Mouse (Mus musculus) layer of hippocampus, adult 6 months (tissue): Measurements from ENCODE around the gene Galk1. TPM values are rescaled to one million over a fixed set of nuclear protein-coding genes. Genes with fewer than 3 reads are reported as not detected.

ENCODE experiments used
- long read RNA-seq, 2 experiments: library from polyadenylated mRNA; unstranded; transcript quantifications; one replicate each; pipeline ENCODE4 v2.0.0; 2019 to 2020
- polyA plus RNA-seq: library from polyadenylated mRNA; unstranded; fragments of <200 nt; fragmentation: Nextera tagmentation; gene quantifications from 2 replicates; pipeline ENCODE4 v1.2.3, GENCODE M21; 2021

Galk1 gene
- 24.3 and 24.9 TPM in 2 replicates for polyA plus RNA-seq
- long read RNA-seq, experiment 1, transcript Galk1-201 (8 exons, 1,406 nt), result major isoform, 31 of 35 reads
- long read RNA-seq, experiment 1, partial matches to known transcripts, result 1 of 35 reads
- long read RNA-seq, experiment 1, other reads (novel, unspliced or antisense), result 3 of 35 reads
- long read RNA-seq, experiment 2, transcript Galk1-201 (8 exons, 1,406 nt), result major isoform, 51 of 53 reads
- long read RNA-seq, experiment 2, partial matches to known transcripts, result 0 of 53 reads
- long read RNA-seq, experiment 2, other reads (novel, unspliced or antisense), result 2 of 53 reads

DNA sequence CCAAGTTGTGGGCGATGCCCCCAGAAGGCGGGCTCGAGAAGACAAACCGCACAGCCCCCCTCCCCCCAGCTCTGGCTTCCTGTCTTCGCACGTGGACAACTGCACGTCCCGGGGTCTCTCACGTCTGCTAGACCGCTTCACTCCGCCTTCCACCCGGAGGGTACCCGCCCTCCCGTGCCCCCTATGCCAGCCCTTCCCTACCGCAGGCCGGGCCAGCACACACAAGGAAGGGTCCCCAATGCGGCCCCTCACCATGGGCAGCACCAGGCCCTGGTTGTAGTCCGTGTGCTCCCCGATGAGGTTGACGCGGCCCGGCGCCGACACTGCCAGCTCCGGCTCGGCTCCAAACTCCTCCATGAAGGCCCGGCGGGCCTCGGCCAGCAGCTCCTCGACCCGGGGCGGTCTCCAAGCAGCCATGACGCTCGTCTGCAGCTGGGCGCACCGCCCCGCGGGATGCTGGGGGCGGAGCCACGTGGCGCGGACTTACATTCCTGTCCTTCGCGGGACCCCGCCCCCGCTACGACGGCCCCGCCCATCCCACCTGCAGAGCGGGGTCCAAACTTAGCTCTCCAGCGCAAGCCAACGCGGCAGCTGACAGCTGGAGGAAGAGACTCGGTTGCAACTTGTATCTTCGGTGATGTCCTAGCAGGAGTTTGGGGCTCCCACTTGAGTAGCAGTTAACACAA is at the start of gene Galk1:
TSS of gene Galk1 (minus strand) at position 458 of the 686 bp plus-strand sequence.

GRCm38 (mm10) chr11:116030088-116030897 is 17.8 kb upstream of the Galk1 start, which contains the start of gene Unk:
Gene Unk (plus strand): TSS chr11:116030322.

GRCm38 (mm10) chr11:116027756-116028155 is 15.2 kb upstream of the Galk1 start, which contains the start of gene H3f3b:
Gene H3f3b (minus strand): TSS chr11:116027962.

DNA sequence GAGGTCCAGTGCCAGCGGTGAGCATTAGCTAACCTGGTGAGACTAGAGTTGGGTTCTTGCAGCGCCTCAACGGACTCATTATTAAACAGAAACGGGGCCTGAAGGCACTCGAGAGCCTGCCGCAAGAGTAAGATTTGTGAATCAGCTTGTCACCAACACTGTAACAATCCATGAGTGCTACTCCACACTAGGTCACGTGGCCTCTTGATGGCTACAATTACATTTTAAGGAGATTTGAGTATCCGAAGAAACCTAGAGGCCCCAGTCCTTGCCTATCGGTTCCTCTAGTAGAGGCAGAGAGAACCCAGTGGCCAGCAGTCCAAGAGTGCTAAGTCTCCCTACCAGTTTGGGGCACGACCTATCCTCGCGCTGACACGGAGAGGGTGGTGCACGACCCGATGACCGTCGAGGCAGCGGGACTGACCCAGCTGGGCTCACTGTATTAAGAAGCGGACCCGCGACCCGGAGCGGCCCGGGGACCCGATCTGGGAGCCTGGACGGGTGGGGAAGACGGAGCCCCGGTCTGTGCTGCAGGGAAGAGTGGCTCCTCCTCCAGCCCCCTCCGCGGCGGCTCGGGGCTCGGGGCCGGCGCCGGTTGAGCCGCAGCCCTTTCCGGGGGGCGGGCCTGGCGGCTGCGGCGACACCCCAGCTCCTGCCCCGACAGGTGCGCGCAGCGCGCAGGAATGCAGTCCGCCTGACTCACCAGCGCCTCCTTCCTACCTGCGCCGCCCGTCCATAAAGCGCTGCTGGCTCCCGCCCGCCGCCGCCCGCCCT is 38.0 kb downstream of the Galk1 start, which contains the start of gene Itgb4:
TSS of gene Itgb4 (plus strand) at position 401 of the 774 bp plus-strand sequence.

Other genes starting within 250 kb of the Galk1 start
- gene Tmem94, start 247.3 kb downstream of the Galk1 start, polyA plus RNA-seq, result 23.9 and 25.3 TPM in 2 replicates
- gene Caskin2, start 199.1 kb downstream of the Galk1 start, polyA plus RNA-seq, result 12.0 and 17.7 TPM in 2 replicates
- gene Tsen54, start 198.0 kb downstream of the Galk1 start, polyA plus RNA-seq, result 5.2 and 6.0 TPM in 2 replicates
- 3.8 and 4.4 TPM in 2 replicates for gene Llgl2, start 188.7 kb downstream of the Galk1 start, polyA plus RNA-seq
- 0.23 and 0.24 TPM in 2 replicates for gene Myo15b, start 154.3 kb downstream of the Galk1 start, polyA plus RNA-seq
- gene Smim5, start 112.8 kb downstream of the Galk1 start, polyA plus RNA-seq, result 3.2 and 7.6 TPM in 2 replicates
- gene Smim6, start 100.7 kb downstream of the Galk1 start, polyA plus RNA-seq, result 0.15 TPM in 1 of 2 replicates, not detected in the other
- gene Sap30bp, start 79.4 kb downstream of the Galk1 start, polyA plus RNA-seq, result 32.7 and 36.5 TPM in 2 replicates
- gene Recql5, start 79.2 kb downstream of the Galk1 start, polyA plus RNA-seq, result 5.4 and 5.5 TPM in 2 replicates
- gene Itgb4, start 38.0 kb downstream of the Galk1 start, polyA plus RNA-seq, result 3.2 and 5.2 TPM in 2 replicates
- gene H3f3b, start 15.2 kb upstream of the Galk1 start, polyA plus RNA-seq, result 331 and 336 TPM in 2 replicates
- 6.5 and 9.1 TPM in 2 replicates for gene Unk, start 17.6 kb upstream of the Galk1 start, polyA plus RNA-seq
- 1.4 TPM in 2 replicates for gene Unc13d, start 65.2 kb upstream of the Galk1 start, polyA plus RNA-seq
- gene Wbp2, start 74.3 kb upstream of the Galk1 start, polyA plus RNA-seq, result 285 and 304 TPM in 2 replicates
- 3.4 and 4.0 TPM in 2 replicates for gene Trim47, start 114.5 kb upstream of the Galk1 start, polyA plus RNA-seq
- gene Trim65, start 118.4 kb upstream of the Galk1 start, polyA plus RNA-seq, result 1.7 and 1.8 TPM in 2 replicates
- gene Mrpl38, start 126.1 kb upstream of the Galk1 start, polyA plus RNA-seq, result 70.8 and 78.4 TPM in 2 replicates
- gene Fbf1, start 155.4 kb upstream of the Galk1 start, polyA plus RNA-seq, result 21.4 and 25.0 TPM in 2 replicates
- gene Ten1, start 186.1 kb upstream of the Galk1 start, polyA plus RNA-seq, result 106 and 115 TPM in 2 replicates
- gene Acox1, start 186.3 kb upstream of the Galk1 start, polyA plus RNA-seq, result 85.6 and 87.9 TPM in 2 replicates
- 0.38 and 0.49 TPM in 2 replicates for gene Evpl, start 225.4 kb upstream of the Galk1 start, polyA plus RNA-seq